8 mouse cellular contexts compared by ENCODE assay signal in the genomic region with DNA sequence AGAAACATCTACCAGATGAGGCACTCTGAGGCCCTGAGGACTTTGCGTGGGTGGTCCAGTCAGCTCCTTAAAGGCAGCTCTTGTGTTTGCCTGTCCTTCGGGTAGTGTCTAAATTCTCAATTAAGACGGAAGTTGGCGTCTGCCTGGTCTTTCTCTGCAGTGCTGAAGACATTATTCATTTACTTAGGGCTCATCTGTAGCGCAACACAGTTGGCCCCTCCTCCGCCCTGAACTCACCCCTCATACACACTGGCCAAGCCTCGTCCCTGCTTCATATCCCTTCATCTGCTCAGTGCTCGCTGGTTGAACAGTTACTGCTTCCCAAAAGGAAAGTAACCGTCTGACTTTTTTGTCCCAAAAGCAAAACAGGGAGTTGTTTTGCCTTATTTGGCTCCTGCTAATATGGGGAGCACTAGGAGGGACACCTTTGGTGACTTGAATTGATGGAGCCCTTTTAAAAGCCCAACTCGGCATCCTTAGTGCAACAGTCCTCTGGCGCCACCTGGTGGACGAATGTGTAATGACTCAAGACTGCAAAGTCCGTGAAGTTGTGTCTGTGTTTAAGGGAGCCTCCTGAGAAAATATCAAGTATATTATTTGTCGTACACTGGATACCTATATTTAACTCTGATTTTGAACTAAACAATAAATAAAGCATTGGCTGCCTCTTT. TPM values are rescaled to one million over a fixed set of nuclear protein-coding genes. Genes with fewer than 3 reads are reported as not detected.
A peak's percentile ranks its signal among the peaks of the same experiment; 100 is the strongest.
DNase-seq lines count a peak whose midpoint lies in the region; ATAC-seq lines count a peak whose summit lies in the region.

No protein-coding gene starts in this region.

- H3K27me3 ChIP-seq in forebrain, embryonic 13.5 days = no peaks in the 10 kb centered on the region
- H3K27me3 ChIP-seq in hindbrain, embryonic 12.5 days = no peaks in the 10 kb centered on the region

- no peaks in the 10 kb centered on the region for H3K4me1 ChIP-seq in forebrain, embryonic 13.5 days
- H3K4me1 ChIP-seq in hindbrain, embryonic 12.5 days = peaks cover 10% of the 10 kb centered on the region; the same call in 1 of the 2 replicates

- 0 out of 2 replicates have a peak, but pooled peaks have one; percentile 10 for ATAC-seq in forebrain, embryonic 13.5 days
- ATAC-seq in hindbrain, embryonic 12.5 days (ENCODE audit: low FRiP score) = 0 out of 2 replicates have a peak, but pooled peaks have one; percentile 35

- no peak overlapping the region for H3K27ac ChIP-seq in forebrain, embryonic 13.5 days
- H3K27ac ChIP-seq in hindbrain, embryonic 12.5 days = no peak overlapping the region

- no peaks in the 10 kb centered on the region for H3K9me3 ChIP-seq in forebrain, embryonic 13.5 days (replicated peaks)
- no peaks in the 10 kb centered on the region for H3K9me3 ChIP-seq in hindbrain, embryonic 12.5 days (replicated peaks)

- no peak overlapping the region for H3K4me2 ChIP-seq in forebrain, embryonic 13.5 days
- H3K4me2 ChIP-seq in hindbrain, embryonic 12.5 days (replicated peaks) = no peak overlapping the region

- no peak overlapping the region for H3K4me3 ChIP-seq in forebrain, embryonic 13.5 days
- no peak overlapping the region for H3K4me3 ChIP-seq in hindbrain, embryonic 12.5 days

- H3K36me3 ChIP-seq in forebrain, embryonic 13.5 days (ENCODE audit: poor library complexity, severe bottlenecking) = no peaks in the 10 kb centered on the region
- no peaks in the 10 kb centered on the region for H3K36me3 ChIP-seq in hindbrain, embryonic 12.5 days

- peak; percentile 84 for DNase-seq in NIH3T3 (ENCODE audit: low read depth)
- DNase-seq in c-Kit-positive CD71-positive TER-119-negative erythroid progenitor cells, embryonic 14.5 days (ENCODE audit: low read depth) = peak; percentile 56
- peak; percentile 79 to 97 for DNase-seq in layer of hippocampus, postnatal 25 days (ENCODE audit: extremely low spot score in 1 of 2, low spot score in 1 of 2)
- peak; percentile 82 for DNase-seq in mesoderm, embryonic 11.5 days (ENCODE audit: low read depth, low spot score)
- peak; percentile 95 for DNase-seq in right cerebral cortex, postnatal 4 days
- DNase-seq in urinary bladder, postnatal 36 days (ENCODE audit: low spot score in 2 of 2) = peak; percentile 74 to 80

- H3K9ac ChIP-seq in forebrain, embryonic 13.5 days = no peak overlapping the region
- H3K9ac ChIP-seq in hindbrain, embryonic 12.5 days = no peak overlapping the region

- WGBS in forebrain, embryonic 13.5 days = 35% methylated on average over 14 of the region's 14 CpGs
- 36% methylated on average over 14 of the region's 14 CpGs for WGBS in hindbrain, embryonic 12.5 days

RNA-seq across cellular contexts. Expression of a gene that starts 27.3 kb away (rescaled TPM):
- polyA plus RNA-seq in forebrain, embryonic 13.5 days (2015; fragmentation: Nextera tagmentation; extraction: Ambion mirVana) = 14.2 and 16.0 TPM in 2 replicates
- polyA plus RNA-seq in hindbrain, embryonic 12.5 days (2016; fragmentation: Nextera tagmentation; extraction: Ambion mirVana) = 14.3 and 16.5 TPM in 2 replicates
- total RNA-seq in layer of hippocampus, postnatal 25 days (2021) = 10 to 100 TPM in 1 of 2 experiments, 1 to 10 TPM in 1; 7.0 to 11.6 TPM

RNA-seq across cellular contexts. Expression of a gene that starts 29.1 kb away (rescaled TPM):
- 122 and 136 TPM in 2 replicates for polyA plus RNA-seq in forebrain, embryonic 13.5 days (2015; fragmentation: Nextera tagmentation; extraction: Ambion mirVana)
- polyA plus RNA-seq in hindbrain, embryonic 12.5 days (2016; fragmentation: Nextera tagmentation; extraction: Ambion mirVana) = 122 and 125 TPM in 2 replicates
- 10 to 100 TPM; 67.9 to 76.2 TPM for total RNA-seq in layer of hippocampus, postnatal 25 days (2021)

RNA-seq across cellular contexts. Expression of a gene that starts 51.4 kb away (rescaled TPM):
- not detected in 2 replicates for polyA plus RNA-seq in forebrain, embryonic 13.5 days (2015; fragmentation: Nextera tagmentation; extraction: Ambion mirVana)
- not detected in 2 replicates for polyA plus RNA-seq in hindbrain, embryonic 12.5 days (2016; fragmentation: Nextera tagmentation; extraction: Ambion mirVana)
- 1 to 10 TPM; 3.5 to 3.6 TPM for total RNA-seq in layer of hippocampus, postnatal 25 days (2021)
